Mouse (Mus musculus) gastrocnemius, postnatal 36 days (tissue): ENCODE data around the gene Scn4a. TPM values are rescaled to one million over a fixed set of nuclear protein-coding genes. Genes with fewer than 3 reads are reported as not detected.

Source experiments
- DNase-seq, 2 experiments: peaks; one replicate each; pipeline ENCODE4 v3.0.0; 2022
- intact Hi-C: fragments of 180-260 bp; cut with DNase I; formaldehyde crosslinking; loops from one replicate; pipeline ENCODE4 v1.15.1; 2025
- total RNA-seq, 2 experiments: library from RNA; stranded (reverse); gene quantifications; 2 replicates each; pipeline ENCODE4 v1.2.3; 2021

Gene Scn4a
- total RNA-seq, 2 experiments from 2014 or later = 381 to 407 TPM

DNA sequence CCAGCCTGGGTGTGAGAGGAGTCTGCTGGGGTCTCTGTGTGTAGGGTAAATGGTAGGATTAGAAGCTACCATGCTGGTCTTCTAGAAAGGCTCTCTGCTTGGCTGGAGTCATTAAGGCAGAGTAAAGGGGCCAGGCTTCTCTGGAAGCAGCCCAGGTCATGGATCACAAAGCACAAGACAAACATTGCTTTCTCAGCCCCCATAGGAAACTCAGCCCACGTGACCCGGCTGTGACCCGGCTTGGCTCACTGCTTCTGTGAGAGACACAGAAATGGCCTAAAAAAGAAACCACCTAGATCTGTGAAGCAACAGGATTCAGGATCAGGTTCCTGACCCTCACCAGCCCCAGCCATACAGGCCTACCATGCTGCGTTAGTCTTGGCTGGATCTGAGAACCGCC lies 28.2 kb downstream of the Scn4a start:
- DNase-seq = no peak
- intact Hi-C loops = no loop called here

GRCm38 (mm10) chr11:106318406-106319366 lies 34.4 kb downstream of the Scn4a start:
- intact Hi-C loops = no loop called here
- no peak for DNase-seq

- intact Hi-C loops = no loop called here
- DNase-seq = no peak
These were observed 35.3 kb downstream of the Scn4a start for GRCm38 (mm10) chr11:106317801-106318200.

DNA sequence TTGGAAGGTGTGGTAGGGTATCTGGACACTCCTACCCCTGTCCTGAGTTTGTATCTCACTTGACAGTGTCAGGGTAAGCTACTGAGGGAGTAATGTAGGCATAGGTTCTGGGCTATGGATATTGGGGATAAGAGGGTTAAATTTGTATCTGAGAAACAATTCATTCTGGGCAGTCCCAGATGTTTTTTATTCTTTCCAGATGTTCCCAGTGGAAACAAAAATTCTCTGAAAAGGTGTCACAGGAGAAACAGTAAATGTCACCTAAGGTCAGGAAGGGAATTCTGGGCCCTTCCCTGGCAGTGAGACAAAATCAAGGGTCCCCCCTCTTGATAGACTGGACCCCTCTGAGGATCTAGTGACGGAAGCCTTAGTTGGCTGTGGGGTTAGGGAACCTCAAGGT lies 36.7 kb downstream of the Scn4a start:
- intact Hi-C loops = no loop called here
- no peak for DNase-seq

GRCm38 (mm10) chr11:106314333-106314812 lies 38.7 kb downstream of the Scn4a start, which contains the start of gene Cd79b:
Gene Cd79b (minus strand): TSS chr11:106314762.
- DNase-seq = no peak
- intact Hi-C loops = no loop called here

GRCm38 (mm10) chr11:106313533-106313932 lies 39.6 kb downstream of the Scn4a start:
- no peak for DNase-seq
- intact Hi-C loops = no loop called here

DNA sequence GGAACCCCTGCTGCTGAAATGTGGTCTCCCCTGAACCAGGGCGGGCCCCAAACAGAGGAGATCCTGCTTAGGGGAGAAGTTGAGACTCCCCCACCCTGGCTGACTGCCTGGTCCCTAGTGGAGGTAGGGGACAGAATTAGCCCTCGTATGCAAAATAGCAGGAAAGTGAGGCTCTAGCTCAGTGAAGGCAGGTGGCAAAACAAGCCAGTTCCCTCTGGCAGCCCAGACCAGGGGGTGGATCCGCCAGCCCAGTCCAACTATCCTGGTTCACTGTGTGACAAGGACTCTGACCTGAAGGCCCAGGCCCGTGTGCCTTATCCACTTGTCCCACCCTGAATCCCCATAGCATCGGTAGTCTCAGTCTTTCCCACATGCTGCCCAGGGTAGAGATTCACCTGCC lies 43.0 kb downstream of the Scn4a start:
- DNase-seq = no peak
- intact Hi-C loops = no loop called here

GRCm38 (mm10) chr11:106308162-106308561 lies 44.9 kb downstream of the Scn4a start:
- DNase-seq = no peak
- intact Hi-C loops = no loop called here

DNA sequence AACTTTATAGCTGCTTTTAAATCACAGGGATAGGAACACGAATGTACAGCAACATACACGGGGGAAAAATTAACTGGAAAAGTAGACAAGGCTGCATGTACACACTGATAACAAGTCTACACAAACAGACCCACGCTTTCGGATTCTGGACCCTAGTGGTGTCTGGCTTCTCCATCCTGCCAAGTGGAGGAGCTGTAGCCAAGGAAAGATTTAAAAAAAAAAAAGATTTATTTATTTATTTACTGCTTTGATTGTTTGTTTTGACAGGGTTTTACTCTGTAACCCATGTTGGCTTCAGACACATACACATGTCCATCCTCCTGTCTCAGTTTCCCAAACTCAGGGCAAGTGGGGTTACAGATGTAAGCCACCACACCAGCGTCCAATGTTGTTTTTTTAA lies 45.7 kb downstream of the Scn4a start:
- intact Hi-C loops = no loop called here

DNA sequence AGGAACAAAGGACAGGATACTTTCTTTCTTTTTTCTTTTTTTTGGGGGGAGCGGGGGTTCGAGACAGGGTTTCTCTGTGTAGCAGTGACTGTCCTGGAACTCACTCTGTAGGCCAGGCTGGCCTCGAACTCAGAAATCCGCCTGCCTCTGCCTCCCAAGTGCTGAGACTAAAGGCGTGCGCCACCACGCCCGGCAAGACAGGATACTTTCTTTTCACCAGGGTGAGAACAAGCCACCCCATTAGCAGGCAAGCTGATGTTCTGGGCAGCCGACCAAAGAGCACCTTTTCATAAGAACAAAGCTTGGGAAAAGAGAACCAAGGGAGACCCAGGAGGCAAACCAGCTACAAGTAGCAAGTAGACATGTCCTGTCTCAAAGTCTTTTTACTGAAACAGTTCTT lies 46.3 kb downstream of the Scn4a start:
- intact Hi-C loops = no loop called here

More for the DNA sequence above, 45.7 kb downstream of the Scn4a start:
- no peak for DNase-seq

DNA sequence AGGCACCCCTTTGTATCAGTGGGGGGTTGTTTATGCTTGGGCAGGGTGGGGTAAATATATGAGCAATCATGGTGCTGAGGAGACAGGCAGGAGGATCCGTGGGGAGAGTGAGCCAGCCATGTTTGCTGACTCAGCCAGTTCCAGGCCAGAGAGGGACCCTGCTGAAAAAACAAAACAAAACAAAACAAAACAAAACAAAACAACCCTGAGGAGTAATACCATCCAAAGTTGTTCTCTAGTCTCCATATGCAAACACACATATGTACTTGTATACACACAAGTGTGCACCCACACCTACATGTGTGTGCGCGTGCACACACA lies 47.1 kb downstream of the Scn4a start:
- no peak for DNase-seq

More for the DNA sequence above, 46.3 kb downstream of the Scn4a start:
- no peak for DNase-seq

DNA sequence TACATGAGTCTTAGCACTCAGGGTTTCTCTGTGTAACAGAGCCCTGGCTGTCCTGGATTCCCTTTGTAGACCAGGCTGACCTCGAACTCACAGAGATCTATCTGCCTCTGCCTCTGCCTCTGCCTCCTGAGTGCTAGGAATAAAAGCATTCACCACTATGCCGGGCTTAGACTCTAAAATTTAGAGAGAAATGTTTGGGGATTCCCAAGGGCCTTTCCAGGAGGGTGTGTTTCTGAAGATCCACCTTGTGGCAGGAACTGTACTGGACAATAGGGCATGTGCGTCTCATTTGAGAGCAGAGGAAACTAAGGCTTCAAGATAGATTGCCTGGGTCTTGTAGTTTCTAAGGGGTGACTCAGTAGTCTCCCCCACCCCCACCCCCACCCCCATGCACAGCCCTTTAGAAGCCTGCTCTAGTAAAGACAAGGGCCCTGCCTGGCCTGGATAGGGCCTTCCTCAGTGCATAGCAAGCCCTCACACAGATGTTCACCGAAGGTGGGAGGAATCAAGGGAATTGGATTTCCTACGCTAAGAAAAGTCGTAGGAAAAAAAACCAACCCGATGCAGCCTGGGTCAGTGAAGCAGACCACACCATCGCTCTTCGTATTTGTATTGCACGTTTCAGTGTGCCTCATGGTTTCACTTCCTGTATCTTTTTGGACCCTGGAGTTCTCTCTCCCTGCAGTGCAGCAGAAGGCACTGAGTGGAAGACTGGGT lies 47.6 kb downstream of the Scn4a start:
- no peak for DNase-seq
- intact Hi-C loops = no loop called here

More for the DNA sequence above, 47.1 kb downstream of the Scn4a start:
- intact Hi-C loops = no loop called here

GRCm38 (mm10) chr11:106302634-106303033 lies 50.5 kb downstream of the Scn4a start:
- DNase-seq = no peak
- intact Hi-C loops = loop anchor here (2.0 kb wide), 2 partner anchors 64 to 90 kb away; no protein-coding TSS in a partner anchor

DNA sequence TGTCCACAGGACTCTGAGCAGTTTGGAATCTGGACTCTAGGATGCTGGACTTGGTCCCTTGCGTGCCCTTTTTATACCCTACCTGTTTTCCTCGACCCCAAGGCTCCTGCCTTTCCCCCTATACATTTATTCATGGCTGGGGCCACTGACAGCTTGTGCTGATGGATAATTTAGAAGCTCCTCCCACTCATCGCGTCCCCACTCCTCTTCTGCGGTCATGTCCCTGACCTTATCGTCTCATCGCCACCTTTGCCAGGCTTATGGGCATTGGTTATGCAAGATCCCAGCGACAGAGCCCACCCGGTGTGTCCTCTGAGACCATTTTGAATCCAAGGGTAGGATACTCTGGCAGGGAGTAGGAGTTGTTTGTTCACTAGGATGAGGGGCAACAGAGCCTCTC lies 51.3 kb downstream of the Scn4a start, which contains the start of gene Gh:
TSS of gene Gh (minus strand) at position 101 of the 400 bp plus-strand sequence.
- no peak for DNase-seq
- intact Hi-C loops = loop anchor here (2.0 kb wide), 2 partner anchors 65 to 91 kb away; no protein-coding TSS in a partner anchor

DNA sequence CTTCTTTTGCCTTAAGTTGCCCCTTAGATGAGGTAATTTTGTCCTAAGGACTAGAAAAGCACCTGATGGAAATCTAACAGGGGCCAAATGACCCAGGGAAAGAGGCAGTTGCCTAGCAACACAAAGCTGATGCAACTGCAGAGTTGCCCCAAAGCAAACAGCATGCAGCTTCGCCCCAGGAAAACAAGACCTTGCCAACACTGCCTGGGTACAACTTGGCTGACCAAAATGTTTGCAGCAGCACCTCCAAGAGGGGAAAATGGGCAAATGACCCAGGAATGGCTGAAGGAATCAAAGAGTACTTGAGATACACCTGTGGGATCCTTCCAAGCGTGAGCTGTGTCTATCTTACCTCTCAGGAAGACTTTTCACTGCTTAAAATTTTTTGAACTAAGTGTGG lies 61.2 kb downstream of the Scn4a start:
- intact Hi-C loops = no loop called here

DNA sequence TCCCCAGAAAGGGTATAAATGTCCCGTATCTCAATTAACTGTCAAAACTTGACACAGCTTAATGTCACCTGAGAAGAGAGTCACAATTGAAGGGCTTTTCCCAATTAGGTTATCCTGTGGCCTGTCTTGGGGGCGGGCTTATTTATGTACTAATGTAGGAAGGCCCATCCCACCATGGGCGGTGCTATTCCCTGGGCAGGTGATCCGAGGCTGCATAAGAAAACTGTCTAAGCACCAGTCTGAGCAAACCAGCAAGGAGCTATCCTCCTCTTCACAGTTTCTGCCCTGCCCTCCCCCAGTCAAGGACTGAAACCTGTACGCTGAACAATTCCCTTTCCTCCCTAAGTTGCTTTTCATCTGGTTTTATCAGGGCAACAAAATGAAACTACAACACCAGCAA lies 62.7 kb downstream of the Scn4a start:
- DNase-seq = no peak
- intact Hi-C loops = no loop called here

More for the DNA sequence above, 61.2 kb downstream of the Scn4a start:
- no peak for DNase-seq

- peak in 1 of 2 experiments; percentile 52 for DNase-seq
- intact Hi-C loops = loop anchor here (10.0 kb wide), 1 partner anchor 195 kb away; the partner anchor contains the start of gene Ern1
These were observed 63.7 kb downstream of the Scn4a start for GRCm38 (mm10) chr11:106289369-106289768.

- DNase-seq = no peak
- intact Hi-C loops = loop anchor here (10.0 kb wide), 1 partner anchor 198 kb away; the partner anchor contains the start of gene Ern1
These were observed 66.1 kb downstream of the Scn4a start for GRCm38 (mm10) chr11:106286987-106287386.

DNA sequence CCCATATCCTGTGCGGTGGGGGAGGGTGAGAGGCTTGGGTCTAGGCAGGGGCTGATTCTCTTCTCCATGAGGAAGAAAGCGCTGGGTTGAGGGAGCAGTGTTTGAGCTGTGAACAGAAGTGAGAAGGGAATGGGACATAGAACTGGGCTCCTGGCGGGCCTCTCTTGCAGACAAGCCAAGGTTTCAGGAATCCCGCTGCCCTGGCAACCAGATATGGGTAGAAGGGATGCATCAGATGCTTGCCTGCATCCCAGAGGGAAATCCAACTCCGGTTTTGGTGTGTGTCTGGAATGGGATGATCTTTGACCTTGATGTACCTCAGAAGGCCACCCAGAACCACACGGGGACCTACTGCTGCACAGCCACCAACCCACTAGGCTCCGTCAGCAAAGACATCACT lies 66.9 kb downstream of the Scn4a start:
- intact Hi-C loops = loop anchor here (10.0 kb wide), 1 partner anchor 199 kb away; the partner anchor contains the start of gene Ern1
- DNase-seq = no peak

DNA sequence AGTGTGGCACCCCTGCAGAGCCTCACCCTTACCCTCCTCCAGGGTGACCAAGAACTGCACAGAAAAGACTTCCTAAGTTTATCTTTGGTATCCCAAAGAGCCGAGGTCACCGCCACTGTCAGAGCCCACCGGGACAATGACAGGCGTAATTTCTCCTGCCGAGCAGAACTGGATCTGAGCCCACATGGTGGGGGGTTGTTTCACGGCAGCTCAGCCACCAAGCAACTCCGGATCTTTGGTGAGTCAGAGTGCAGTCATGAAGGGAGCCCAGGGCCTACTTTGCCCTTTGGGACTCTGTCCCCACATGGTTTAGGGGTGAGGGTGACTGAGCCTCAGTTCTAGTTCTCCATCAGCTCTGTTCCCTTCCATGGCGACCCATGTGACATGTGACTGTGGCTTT lies 69.0 kb downstream of the Scn4a start:
- no peak for DNase-seq
- intact Hi-C loops = loop anchor here (10.0 kb wide), 1 partner anchor 201 kb away; the partner anchor contains the start of gene Ern1

DNA sequence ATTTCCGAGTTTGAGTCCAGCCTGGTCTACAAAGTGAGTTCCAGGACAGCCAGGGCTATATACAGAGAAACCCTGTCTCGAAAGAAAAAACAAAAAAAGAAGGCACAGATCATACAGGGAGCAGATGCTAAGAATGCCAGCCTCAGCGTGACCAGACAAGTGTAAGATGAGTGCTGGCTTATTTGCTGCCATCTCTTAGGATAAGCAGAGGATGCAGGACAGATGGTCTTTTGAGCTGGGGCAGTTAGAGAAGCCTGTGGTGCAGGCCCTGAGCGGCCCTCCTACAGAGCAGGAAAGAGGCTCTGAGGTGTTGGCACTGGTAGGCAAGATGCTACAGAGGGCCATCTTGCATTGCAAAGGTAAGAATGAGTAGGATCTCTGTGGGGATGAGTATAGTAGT lies 69.7 kb downstream of the Scn4a start:
- DNase-seq = no peak
- intact Hi-C loops = loop anchor here (10.0 kb wide), 1 partner anchor 201 kb away; the partner anchor contains the start of gene Ern1
